Mouse (Mus musculus) heart, adult 2 months (tissue): ENCODE data around the gene Ppp1r12b. TPM values are rescaled to one million over a fixed set of nuclear protein-coding genes. Genes with fewer than 3 reads are reported as not detected.

ENCODE experiments used
- DNase-seq, 2 experiments: peaks; one replicate each; pipeline ENCODE4 v3.0.0; 2021
- H3K27ac ChIP-seq: fragments of 200-600 bp; 2 replicates; pipeline ENCODE4 v1.8.1; 2022
- H3K27me3 ChIP-seq: fragments of 200-500 bp; 2 replicates; pipeline ENCODE4 v1.6.1; 2012; ENCODE audit warnings: mild to moderate bottlenecking, low read length, inconsistent platforms, mixed read lengths; ENCODE audit not compliant: control insufficient read depth, insufficient read depth
- H3K36me3 ChIP-seq: fragments of 200-500 bp; 2 replicates; pipeline ENCODE4 v1.6.1; 2012; ENCODE audit warnings: low read length, inconsistent platforms; ENCODE audit not compliant: control insufficient read depth, insufficient read depth
- H3K4me1 ChIP-seq: fragments of 200-500 bp; 2 replicates; pipeline ENCODE4 v1.6.1; 2011; ENCODE audit warnings: low read length; ENCODE audit not compliant: control insufficient read depth, insufficient read depth
- H3K4me3 ChIP-seq: fragments of 200-600 bp; 2 replicates; pipeline ENCODE4 v1.8.1; 2022
- H3K79me2 ChIP-seq: fragments of 200-500 bp; replicated peaks from 2 replicates; pipeline ENCODE4 v1.6.1; 2012; ENCODE audit warnings: mild to moderate bottlenecking, inconsistent platforms, low read length, moderate library complexity, mixed read lengths; ENCODE audit not compliant: control insufficient read depth, insufficient read depth
- H3K9ac ChIP-seq: fragments of 200-500 bp; 2 replicates; pipeline ENCODE4 v1.6.1; 2012; ENCODE audit warnings: low read depth, mild to moderate bottlenecking, control low read depth, inconsistent platforms, low read length, mixed read lengths
- CTCF ChIP-seq: fragments of 200-600 bp; IDR thresholded peaks from 2 replicates; pipeline ENCODE4 v1.8.1; 2022; ENCODE audit warnings: antibody characterized with exemption, mild to moderate bottlenecking, moderate library complexity
- EP300 ChIP-seq: fragments of 200-500 bp; IDR thresholded peaks from 2 replicates; pipeline ENCODE4 v1.6.1; 2011; ENCODE audit warnings: low read depth, low read length, control low read depth; ENCODE audit not compliant: insufficient read depth
- POLR2A ChIP-seq: fragments of 200-500 bp; IDR thresholded peaks from 2 replicates; pipeline ENCODE4 v1.6.1; 2011; ENCODE audit warnings: mild to moderate bottlenecking, low read depth, low read length, control low read depth; ENCODE audit not compliant: insufficient read depth
- WGBS: fragments of 180-500 bp; shearing (Covaris S2); methylation state at CpG from one replicate; pipeline ENCODE4 v1.1.7; 2018; 5-methylcytosine and 5-hydroxymethylcytosine counted together
- intact Hi-C: fragments of 180-260 bp; cut with DNase I; formaldehyde crosslinking; loops from one replicate; pipeline ENCODE4 v1.15.1; 2025
- polyA plus RNA-seq: library from polyadenylated mRNA; depleted of rRNA; stranded (reverse); fragments of >200 nt; gene quantifications from 2 replicates; pipeline ENCODE4 v1.2.3, GENCODE M21; 2012
- total RNA-seq, 2 experiments: library from RNA; stranded (reverse); gene quantifications; 2 replicates each; pipeline ENCODE4 v1.2.3; 2021

The Ppp1r12b gene
- total and polyA plus RNA-seq, 3 experiments = 55.4 to 161 (median 150) TPM

GRCm38 (mm10) chr1:134775631-134776030 is 180.1 kb downstream of the Ppp1r12b start:
- peak in 1 of 2 experiments; percentile 10 for DNase-seq
- intact Hi-C loops = no loop called here
- Histone ChIP-seq H3K27me3 (no peaks in the 10 kb centered on the region), H3K4me3 (no peak overlapping the region), H3K9ac (no peak overlapping the region), H3K79me2 (no peaks in the 10 kb centered on the region), H3K27ac (no peak overlapping the region), H3K4me1 (peaks cover 21% of the 10 kb centered on the region), H3K36me3 (peaks cover 19% of the 10 kb centered on the region)
- no peak for TF ChIP-seq EP300
- no peak for TF ChIP-seq CTCF
- TF ChIP-seq POLR2A = no peak
- WGBS = 72% methylated on average over 3 of the region's 3 CpGs

DNA sequence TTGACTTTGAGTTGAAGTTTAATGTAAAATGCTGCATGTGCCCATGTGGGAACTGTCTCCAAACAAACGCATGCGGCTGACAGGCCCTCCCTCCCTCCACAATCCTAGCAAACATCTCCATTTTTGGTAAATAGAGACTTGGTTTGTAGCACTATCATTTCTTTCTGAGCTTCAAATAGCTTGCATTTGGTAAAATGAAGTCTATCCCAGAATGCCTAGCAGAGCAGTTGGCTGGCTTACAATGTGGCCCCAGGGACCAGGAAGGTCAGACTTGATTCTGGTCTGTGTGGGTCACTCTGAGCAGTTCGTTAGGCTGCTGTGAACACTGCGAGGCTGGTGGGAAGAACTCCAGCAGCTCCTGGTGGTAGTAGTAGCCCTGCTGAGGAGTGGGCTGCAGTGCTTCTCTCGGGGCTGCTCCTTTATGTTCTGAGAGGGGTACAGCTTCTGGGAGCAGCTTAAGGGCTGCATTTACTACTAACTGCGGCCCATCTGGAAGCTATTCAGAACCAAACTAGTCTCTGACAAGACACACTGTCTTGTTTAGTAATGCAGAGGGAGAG is 180.9 kb downstream of the Ppp1r12b start:
- H3K36me3 ChIP-seq = peaks cover 19% of the 10 kb centered on the region
- H3K9ac ChIP-seq = no peak overlapping the region
- TF ChIP-seq EP300 (no peak), CTCF (0 out of 2 replicates have a peak, but pooled peaks have one; percentile 7), POLR2A (no peak)
- peak; percentile 51 to 57 for DNase-seq
- no peak overlapping the region for H3K4me3 ChIP-seq
- intact Hi-C loops = no loop called here
- H3K79me2 ChIP-seq = no peaks in the 10 kb centered on the region
- peaks cover 21% of the 10 kb centered on the region for H3K4me1 ChIP-seq
- peak overlapping the region; percentile 57 for H3K27ac ChIP-seq
- WGBS = 42% methylated on average over 6 of the region's 6 CpGs
- no peaks in the 10 kb centered on the region for H3K27me3 ChIP-seq

GRCm38 (mm10) chr1:134774247-134774646 is 181.5 kb downstream of the Ppp1r12b start:
- WGBS = 47% methylated on average over 2 of the region's 2 CpGs
- intact Hi-C loops = no loop called here
- Histone ChIP-seq H3K27ac (peak overlapping the region; percentile 57), H3K79me2 (no peaks in the 10 kb centered on the region), H3K27me3 (no peaks in the 10 kb centered on the region), H3K36me3 (peaks cover 19% of the 10 kb centered on the region), H3K4me3 (no peak overlapping the region), H3K9ac (no peak overlapping the region), H3K4me1 (peaks cover 21% of the 10 kb centered on the region)
- TF ChIP-seq POLR2A (no peak), CTCF (no peak), EP300 (no peak)
- peak in 1 of 2 experiments; percentile 14 for DNase-seq

DNA sequence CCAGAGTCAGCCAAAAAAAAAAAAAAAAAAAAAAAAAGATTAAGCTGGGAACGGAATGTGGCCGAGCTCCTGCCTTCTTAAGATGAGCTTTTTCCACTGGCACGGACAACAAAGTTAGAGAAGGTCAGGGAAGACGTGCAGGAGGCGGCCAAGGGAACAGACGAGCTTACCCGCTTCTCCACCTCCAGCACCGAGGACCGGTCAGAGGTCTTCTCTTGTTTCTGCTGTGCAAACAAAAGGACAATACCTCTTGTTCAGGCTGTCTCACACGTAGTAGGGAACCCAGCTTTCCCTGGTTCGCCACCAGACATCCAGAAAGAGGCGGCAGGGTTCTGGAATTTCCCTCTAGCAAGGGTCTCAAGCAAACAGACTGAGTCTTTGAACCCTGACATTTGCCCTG is 182.5 kb downstream of the Ppp1r12b start:
- peak in 1 of 2 experiments; percentile 16 for DNase-seq
- H3K9ac ChIP-seq = no peak overlapping the region
- WGBS = 64% methylated on average over 12 of the region's 12 CpGs
- H3K4me1 ChIP-seq = peaks cover 21% of the 10 kb centered on the region
- peak overlapping the region; percentile 57; the same call in 1 of the 2 replicates for H3K27ac ChIP-seq
- peaks cover 19% of the 10 kb centered on the region for H3K36me3 ChIP-seq
- intact Hi-C loops = no loop called here
- TF ChIP-seq EP300 = no peak
- H3K79me2 ChIP-seq = no peaks in the 10 kb centered on the region
- no peak overlapping the region for H3K4me3 ChIP-seq
- no peaks in the 10 kb centered on the region for H3K27me3 ChIP-seq

GRCm38 (mm10) chr1:134772821-134773220 is 182.9 kb downstream of the Ppp1r12b start:
- peaks cover 19% of the 10 kb centered on the region for H3K36me3 ChIP-seq
- H3K79me2 ChIP-seq = no peaks in the 10 kb centered on the region
- TF ChIP-seq POLR2A (no peak), CTCF (no peak), EP300 (no peak)
- H3K9ac ChIP-seq = no peak overlapping the region
- DNase-seq = peak in 1 of 2 experiments; percentile 9
- 70% methylated on average over 3 of the region's 3 CpGs for WGBS
- peaks cover 19% of the 10 kb centered on the region for H3K4me1 ChIP-seq
- no peak overlapping the region for H3K4me3 ChIP-seq
- H3K27me3 ChIP-seq = no peaks in the 10 kb centered on the region
- intact Hi-C loops = no loop called here
- 0 out of 2 replicates have a peak overlapping the region, but pooled peaks have one; percentile 28 for H3K27ac ChIP-seq

GRCm38 (mm10) chr1:134771999-134772398 is 183.7 kb downstream of the Ppp1r12b start:
- intact Hi-C loops = no loop called here
- peaks cover 19% of the 10 kb centered on the region for H3K36me3 ChIP-seq

More at GRCm38 (mm10) chr1:134771999-134772398, 183.7 kb downstream of the Ppp1r12b start:
- H3K9ac ChIP-seq = no peak overlapping the region
- H3K27ac ChIP-seq = peak overlapping the region; percentile 45
- no peak for TF ChIP-seq EP300
- DNase-seq = no peak
- WGBS = 89% methylated on average over 7 of the region's 7 CpGs
- H3K27me3 ChIP-seq = no peaks in the 10 kb centered on the region
- no peaks in the 10 kb centered on the region for H3K79me2 ChIP-seq
- H3K4me1 ChIP-seq = peaks cover 19% of the 10 kb centered on the region
- H3K4me3 ChIP-seq = no peak overlapping the region
